Mouse (Mus musculus) lung, adult 2 months (tissue): ENCODE results near the gene Gm5134. TPM values are rescaled to one million over a fixed set of nuclear protein-coding genes. Genes with fewer than 3 reads are reported as not detected.

Source experiments
- DNase-seq: peaks from one replicate; pipeline ENCODE4 v3.0.0; 2022
- H3K4me1 ChIP-seq: fragments of 200-500 bp; 2 replicates; pipeline ENCODE4 v1.6.1; 2011; ENCODE audit warnings: low read length; ENCODE audit not compliant: control insufficient read depth, insufficient read depth
- H3K4me3 ChIP-seq: fragments of 200-500 bp; replicated peaks from 2 replicates; pipeline ENCODE3; 2011; ENCODE audit warnings: low read depth, mild to moderate bottlenecking, control low read depth, low read length; ENCODE audit errors: extremely low read depth
- CTCF ChIP-seq: fragments of 200-500 bp; IDR thresholded peaks from 2 replicates; pipeline ENCODE4 v1.5.1; 2011; ENCODE audit warnings: mild to moderate bottlenecking, low read length, control low read depth; ENCODE audit not compliant: insufficient read depth
- POLR2A ChIP-seq: fragments of 200-500 bp; IDR thresholded peaks from 2 replicates; pipeline ENCODE4 v1.6.1; 2011; ENCODE audit warnings: low read depth, mild to moderate bottlenecking, control low read depth, low read length, borderline replicate concordance; ENCODE audit errors: extremely low read depth
- WGBS: fragments of 180-500 bp; shearing (Covaris S2); methylation state at CpG from one replicate; pipeline ENCODE4 v1.1.7; 2018; 5-methylcytosine and 5-hydroxymethylcytosine counted together
- polyA plus RNA-seq: library from polyadenylated mRNA; depleted of rRNA; stranded (reverse); fragments of >200 nt; gene quantifications from 2 replicates; pipeline ENCODE4 v1.2.3, GENCODE M21; 2012

Gm5134 gene
- polyA plus RNA-seq, 1 experiment, result 0.09 TPM

DNA sequence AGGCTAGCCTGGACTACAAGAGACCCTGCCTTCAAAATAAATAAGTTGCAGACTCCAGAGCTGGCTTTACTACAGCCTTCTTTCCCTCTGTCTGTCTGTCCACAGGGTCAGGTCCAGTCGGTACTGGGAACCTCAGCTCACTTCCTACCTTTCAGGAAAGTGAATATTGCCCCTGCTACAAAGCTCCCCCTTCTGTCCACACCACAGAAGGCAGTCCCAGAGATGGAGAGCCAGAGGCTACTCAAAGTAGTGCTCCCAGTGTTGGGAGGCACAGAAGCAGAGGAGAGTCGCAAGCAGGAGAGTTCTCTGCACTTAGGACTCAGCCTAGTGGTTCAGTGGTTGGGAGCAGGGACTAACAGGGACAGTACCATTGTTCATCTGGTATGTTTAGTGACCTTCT, 30.0 kb upstream of the Gm5134 start:
- TF ChIP-seq POLR2A (no peak), CTCF (peak; percentile 41; the same call in 1 of the 2 replicates)
- Histone ChIP-seq H3K4me3 (no peak overlapping the region), H3K4me1 (peaks cover 3% of the 10 kb centered on the region)
- DNase-seq, result no peak
- 40% methylated on average over 2 of the region's 2 CpGs for WGBS

DNA sequence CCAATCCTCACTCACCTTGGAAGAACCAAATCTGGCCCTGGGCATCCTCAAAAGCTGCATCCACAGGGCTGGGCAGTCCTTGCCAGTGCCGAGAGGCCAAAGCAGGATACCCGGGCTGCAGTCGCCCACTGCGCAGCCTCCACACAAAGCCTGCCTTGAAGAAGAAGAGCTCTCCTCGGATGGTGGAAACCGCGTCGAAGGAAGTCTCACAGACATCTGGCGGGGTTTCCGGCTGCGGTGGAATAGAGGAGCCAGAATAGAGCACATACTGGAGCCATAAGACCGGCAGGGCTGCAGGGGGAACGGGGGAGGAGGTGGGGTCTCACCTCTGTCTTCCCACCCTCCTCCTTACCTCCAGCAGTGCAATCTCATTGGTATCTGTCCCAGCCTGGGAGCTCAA, 27.9 kb upstream of the Gm5134 start:
- Histone ChIP-seq H3K4me3 (no peak overlapping the region), H3K4me1 (peaks cover 8% of the 10 kb centered on the region)
- TF ChIP-seq CTCF (no peak), POLR2A (no peak)
- WGBS, result 73% methylated on average over 13 of the region's 13 CpGs
- no peak for DNase-seq

DNA sequence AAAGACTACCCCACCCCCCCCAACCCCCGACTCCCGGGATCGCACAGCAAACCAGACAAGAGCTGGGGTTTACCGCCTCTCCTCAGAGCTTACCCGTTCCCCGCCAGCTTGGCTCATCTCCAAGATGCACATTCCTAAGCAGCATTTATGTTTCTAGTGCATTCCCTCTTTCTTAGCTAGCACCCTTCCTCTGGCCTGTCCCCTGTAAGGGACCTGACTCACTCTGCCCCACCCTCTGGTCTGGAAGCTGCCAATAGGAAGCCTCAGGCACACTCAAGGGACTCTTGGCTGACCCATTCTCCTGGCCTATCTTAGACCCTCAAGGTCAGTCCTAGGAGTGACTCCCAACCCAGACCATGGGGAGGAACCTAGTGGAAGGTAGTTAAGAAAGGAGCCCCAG, 24.0 kb upstream of the Gm5134 start:
- no peak for DNase-seq
- 16% methylated on average over 6 of the region's 6 CpGs for WGBS
- H3K4me1 ChIP-seq, result peaks cover 6% of the 10 kb centered on the region; the same call in 1 of the 2 replicates
- no peak overlapping the region for H3K4me3 ChIP-seq
- TF ChIP-seq CTCF (no peak), POLR2A (no peak)

DNA sequence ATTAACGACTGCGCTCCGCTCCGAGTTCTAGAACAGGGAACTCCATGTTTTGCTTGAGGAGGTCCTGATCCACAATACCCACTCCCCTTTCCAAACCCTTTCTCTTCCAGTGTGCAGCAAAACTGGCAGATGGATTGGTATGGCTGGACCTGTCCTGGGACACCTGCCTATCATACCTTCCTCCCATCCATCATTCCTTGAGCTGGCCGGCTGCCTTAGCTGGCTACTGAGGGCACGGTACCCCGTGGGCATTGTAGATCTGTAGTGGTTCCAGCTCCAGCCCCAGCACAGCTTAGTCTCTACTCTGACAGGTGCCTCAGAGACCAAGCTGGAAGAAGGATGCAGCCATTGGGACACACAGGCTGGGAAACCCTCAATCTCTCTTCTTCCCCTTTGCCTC, 23.0 kb upstream of the Gm5134 start:
- Histone ChIP-seq H3K4me1 (peaks cover 8% of the 10 kb centered on the region; the same call in 1 of the 2 replicates), H3K4me3 (no peak overlapping the region)
- 36% methylated on average over 7 of the region's 7 CpGs for WGBS
- DNase-seq, result no peak
- TF ChIP-seq CTCF (no peak), POLR2A (no peak)

DNA sequence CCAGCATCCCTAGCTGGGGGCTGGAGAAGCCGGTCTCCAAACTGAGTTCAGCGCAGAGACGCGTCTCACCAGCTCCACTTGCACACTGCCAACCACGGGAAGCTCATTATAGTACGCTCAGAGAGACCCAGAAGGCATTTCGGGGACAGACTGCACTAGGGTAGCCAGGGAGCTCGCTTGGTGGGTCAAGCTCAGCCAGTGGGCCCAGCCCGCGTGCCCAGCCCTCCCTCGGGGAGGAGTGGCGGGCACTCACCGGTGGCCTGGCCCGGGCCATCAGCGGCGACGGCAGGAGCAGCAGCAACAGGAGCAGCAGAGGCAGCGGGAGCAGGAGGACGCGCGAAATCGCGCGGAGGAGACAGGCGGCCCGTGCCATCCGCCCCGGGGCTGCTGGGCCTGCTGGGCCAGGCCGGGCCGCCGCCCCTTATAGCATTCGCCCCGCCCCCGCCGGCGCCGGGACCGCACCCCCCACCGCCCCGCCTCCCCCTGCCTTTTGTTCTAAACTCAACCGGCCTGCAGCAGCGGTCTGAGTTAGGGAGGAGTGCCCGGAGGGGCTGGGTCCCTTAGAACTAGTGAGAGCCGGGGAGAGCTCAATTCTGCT, 22.1 kb upstream of the Gm5134 start:
- 2% methylated on average over 43 of the region's 44 CpGs for WGBS
- peak overlapping the region; percentile 67 for H3K4me3 ChIP-seq
- DNase-seq, result peak; percentile 64
- peaks cover 8% of the 10 kb centered on the region; the same call in 1 of the 2 replicates for H3K4me1 ChIP-seq
- no peak for TF ChIP-seq CTCF
- peak; percentile 65; the same call in 1 of the 2 replicates for TF ChIP-seq POLR2A

DNA sequence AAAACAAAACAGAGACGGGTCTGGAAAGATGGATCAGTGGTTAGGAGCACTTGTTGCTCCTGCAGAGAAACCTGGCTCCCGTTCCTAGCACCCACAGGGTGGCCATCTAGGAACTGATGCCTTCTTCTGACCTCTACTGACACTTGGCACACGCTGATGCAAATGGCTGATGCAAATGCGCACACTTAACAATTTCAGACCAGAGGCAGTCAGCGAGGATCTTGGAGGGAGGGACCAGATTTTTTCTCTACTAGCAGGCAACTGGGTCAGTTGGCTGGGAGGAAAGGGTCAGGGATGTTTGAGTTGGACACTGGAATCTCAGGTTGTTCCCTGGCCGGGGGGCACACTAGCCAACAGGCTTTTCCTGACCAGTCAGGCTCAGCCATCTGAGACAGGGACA, 21.4 kb upstream of the Gm5134 start, which contains the start of gene Chchd10:
Chchd10 (plus strand) TSS at position 240 of the 400 bp plus-strand sequence.
- 48% methylated on average over 6 of the region's 6 CpGs for WGBS
- H3K4me3 ChIP-seq, result peak within 1 kb of the TSS; percentile 67
- peaks cover 8% of the 10 kb centered on the region; the same call in 1 of the 2 replicates for H3K4me1 ChIP-seq
- no peak for TF ChIP-seq CTCF
- no peak for TF ChIP-seq POLR2A
- DNase-seq, result no peak

DNA sequence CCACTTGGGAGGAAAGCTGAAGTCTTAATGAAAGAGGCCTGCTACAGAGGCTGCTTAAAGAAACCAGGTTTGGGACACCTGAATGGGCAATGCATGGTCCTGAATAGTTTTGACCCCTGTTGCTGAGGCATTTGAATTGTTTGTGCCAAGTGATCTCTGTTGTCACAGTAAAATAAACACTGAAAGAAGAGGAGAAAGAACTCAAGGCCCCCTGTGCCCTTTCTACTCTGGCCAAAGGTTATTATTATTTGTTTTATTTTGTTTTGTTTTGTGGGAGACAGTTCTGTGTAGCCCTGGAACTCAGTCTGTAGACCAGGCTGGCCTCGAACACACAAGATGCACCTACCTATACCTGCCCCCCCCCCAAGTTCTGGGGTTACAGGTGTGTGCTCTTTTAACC, 19.3 kb upstream of the Gm5134 start:
- no peak for TF ChIP-seq POLR2A
- no peak for TF ChIP-seq CTCF
- 62% methylated on average over 1 of the region's 1 CpGs for WGBS
- Histone ChIP-seq H3K4me1 (peaks cover 8% of the 10 kb centered on the region; the same call in 1 of the 2 replicates), H3K4me3 (no peak overlapping the region)
- no peak for DNase-seq

DNA sequence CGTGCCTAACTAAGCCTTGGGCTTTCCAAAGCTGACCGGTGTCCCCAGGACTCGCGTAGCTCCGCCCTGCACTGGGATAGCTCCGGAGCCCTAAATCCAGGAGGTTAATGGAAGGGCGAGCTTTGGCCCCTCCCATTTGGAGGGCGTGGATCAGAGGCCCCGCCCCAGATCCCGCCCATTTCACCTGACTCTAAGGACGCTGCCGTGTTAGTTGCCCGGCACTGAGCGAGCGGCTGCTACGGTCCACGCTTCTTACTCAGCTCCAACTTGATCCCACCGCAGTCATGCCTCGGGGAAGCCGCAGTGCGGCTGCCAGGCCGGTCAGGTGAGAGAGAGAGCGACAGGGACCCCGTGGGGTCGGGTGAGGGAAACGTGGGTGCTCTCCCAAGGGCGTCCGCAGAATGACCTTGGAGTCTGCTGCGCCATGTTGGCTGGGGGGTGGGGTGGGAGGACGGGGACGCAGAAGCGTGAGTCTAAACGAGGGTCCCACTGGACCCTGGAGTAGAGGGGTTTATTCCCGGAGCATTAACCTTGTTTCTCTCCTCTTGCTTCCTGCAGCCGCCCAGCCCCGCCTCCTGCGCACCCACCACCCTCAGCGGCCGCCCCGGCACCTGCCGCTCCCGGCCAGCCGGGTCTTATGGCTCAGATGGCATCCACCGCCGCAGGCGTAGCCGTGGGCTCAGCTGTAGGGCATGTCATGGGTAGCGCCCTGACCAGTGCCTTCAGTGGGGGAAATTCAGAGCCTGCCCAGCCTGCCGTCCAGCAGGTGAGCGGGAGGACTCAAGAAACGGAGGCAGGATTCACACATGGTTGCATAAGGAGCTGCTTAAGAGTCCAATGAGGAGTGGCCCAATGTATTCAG, 18.4 kb upstream of the Gm5134 start, which contains the start of gene Mmp11:
Mmp11 (minus strand) TSS at position 817 of the 862 bp plus-strand sequence.
- peaks cover 3% of the 10 kb centered on the region; the same call in 1 of the 2 replicates for H3K4me1 ChIP-seq
- WGBS, result 6% methylated on average over 51 of the region's 51 CpGs
- TF ChIP-seq POLR2A (peak; percentile 92; the same call in 1 of the 2 replicates), CTCF (no peak)
- peak; percentile 71 for DNase-seq
- peak within 1 kb of the TSS; percentile 81 for H3K4me3 ChIP-seq

DNA sequence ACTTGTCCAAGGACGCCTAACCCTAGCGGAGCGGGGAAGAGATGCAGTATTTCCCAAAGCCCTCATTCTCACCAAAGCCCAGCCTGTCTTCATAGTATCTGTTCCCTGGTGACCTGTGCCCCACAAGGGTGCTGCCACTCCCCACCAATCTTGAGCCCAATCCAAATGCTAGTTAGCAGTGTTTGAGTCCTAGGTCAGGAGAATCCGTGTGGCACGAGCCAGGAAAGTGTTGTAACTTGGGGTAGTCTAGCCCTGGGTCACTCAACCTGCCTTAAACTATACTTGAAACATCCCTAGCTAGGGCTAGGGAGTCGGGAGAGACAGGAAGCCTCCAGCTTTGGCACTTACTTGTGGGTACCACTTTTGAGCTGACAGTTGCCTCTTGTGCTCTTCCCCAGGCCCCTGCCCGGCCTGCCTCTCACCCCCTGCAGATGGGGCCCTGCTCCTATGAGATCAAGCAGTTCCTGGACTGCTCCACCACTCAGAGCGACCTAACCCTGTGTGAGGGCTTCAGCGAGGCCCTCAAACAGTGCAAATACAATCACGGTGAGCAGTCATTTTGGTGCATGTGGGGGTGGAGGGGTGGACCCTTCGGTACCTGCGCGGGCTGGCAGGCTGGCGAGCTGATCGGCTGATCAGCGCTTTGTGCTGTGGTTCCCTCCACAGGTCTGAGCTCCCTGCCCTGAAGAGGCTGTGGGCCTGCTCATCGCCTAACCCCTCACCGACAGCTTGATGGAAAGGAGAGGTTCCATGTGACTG, 17.2 kb upstream of the Gm5134 start:
- no peak for DNase-seq
- Histone ChIP-seq H3K4me1 (peaks cover 3% of the 10 kb centered on the region; the same call in 1 of the 2 replicates), H3K4me3 (peak overlapping the region; percentile 11)
- TF ChIP-seq POLR2A (no peak), CTCF (no peak)
- WGBS, result 55% methylated on average over 18 of the region's 18 CpGs
